Mouse (Mus musculus) brain, adult 2 months (tissue): ENCODE results near the gene Fam174b.

Experiments
- DNase-seq: peaks from one replicate; pipeline ENCODE4 v3.0.0; 2011; ENCODE audit warnings: low read depth, low spot score

Fam174b gene

DNA sequence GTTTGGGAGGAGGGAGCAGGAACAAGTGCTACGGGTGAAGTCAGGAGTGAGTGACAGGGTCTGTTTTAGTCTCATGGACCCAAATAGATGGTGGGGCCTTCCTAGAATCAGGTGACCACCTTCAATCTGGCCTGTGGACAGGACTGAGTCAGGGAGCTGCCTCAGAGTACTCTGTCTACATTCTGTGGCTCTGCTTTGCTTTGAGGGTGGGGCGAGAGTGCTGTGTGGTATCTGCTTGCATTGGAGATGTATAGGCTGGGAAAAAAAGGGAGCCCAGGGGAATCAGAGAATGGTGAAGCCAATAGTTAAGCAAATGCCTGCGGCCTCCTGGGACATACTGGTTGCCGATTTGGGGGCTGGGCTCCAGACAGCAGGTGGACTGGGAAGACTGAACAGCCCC is 73.8 kb downstream of the Fam174b start:
- DNase-seq, result no peak

DNA sequence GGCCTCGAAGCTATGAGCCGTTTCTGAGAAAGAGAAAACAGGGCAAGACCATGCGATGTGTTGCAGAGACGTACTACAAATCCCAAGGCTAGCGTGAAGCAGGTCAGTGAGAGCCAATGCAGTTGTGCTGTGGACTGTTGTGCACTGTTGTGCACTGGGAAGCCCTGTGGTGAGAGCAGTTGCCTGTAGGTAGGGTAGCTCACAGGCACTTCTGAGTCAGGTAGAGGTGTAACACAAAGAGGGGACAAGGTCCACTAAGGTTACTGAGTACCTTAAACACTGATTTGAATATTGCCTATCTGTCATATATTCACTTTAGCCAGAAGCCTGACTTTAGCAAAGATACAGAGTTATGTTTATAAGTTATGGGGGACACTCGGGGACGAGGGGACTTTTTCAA is 74.4 kb downstream of the Fam174b start:
- DNase-seq, result no peak

DNA sequence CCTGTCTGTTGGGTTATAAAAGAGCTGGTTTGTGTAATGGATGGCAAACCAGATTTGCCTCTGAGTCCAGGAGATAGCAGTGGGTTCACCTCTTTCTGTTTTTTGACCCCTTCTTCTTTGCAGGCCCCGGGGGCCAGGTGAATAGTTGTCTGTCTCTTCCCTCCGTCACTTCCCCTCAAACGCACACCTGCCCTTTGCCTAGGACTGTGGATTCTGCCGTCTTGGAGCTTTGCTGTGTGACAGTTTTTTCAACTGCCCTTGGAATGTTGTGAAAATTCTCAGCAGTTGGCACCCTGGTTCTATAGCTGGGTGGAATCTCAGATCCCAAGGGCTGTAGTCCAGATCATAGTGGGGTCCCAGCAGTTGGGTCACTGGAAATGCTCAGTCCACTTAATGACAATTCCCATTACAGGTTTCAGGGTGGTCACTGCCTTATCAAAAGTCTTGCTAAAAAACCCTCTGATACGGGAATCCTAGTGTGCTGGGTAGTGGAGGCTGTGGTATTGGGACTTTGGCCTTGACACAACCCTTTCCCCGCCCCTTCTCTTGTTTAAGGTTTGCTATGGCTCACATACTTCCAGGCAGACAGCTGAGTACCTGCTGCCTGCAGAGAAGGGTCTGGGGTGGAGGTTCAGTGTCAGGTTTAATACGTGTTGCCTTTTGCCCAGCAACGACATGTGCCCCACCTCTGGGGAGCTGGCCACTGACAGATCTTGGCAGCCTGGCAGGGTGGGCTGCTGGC is 76.3 kb downstream of the Fam174b start:
- no peak for DNase-seq

DNA sequence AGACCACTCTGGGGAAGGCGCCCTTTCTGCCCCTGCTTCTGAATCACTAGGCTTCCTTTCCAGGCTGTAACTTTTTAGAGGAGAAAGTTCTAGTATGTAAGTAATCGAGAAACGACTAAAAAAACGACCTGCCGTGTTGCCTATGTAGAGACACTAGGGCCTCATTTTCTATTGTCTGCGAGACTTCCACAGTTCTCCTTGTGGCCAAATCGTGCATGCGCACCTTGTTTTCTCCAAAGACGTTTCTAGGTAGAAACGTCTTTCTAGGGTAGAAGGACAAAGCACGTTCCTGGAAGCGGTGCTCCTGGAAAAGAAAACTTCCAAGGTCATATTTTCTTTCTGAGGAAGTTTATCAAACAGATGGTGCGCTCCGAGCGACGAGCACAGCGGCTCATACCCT is 79.3 kb downstream of the Fam174b start:
- no peak for DNase-seq
